Mouse (Mus musculus) heart, postnatal 10 days (tissue): ENCODE measurements around the gene Swsap1. TPM values are rescaled to one million over a fixed set of nuclear protein-coding genes. Genes with fewer than 3 reads are reported as not detected.

Source experiments
- DNase-seq, 2 experiments: peaks; one replicate each; pipeline ENCODE4 v3.0.0; 2021
- intact Hi-C: fragments of 180-260 bp; cut with DNase I; formaldehyde crosslinking; loops from one replicate; pipeline ENCODE4 v1.15.1; 2025
- total RNA-seq, 2 experiments: library from RNA; stranded (reverse); gene quantifications; 2 replicates each; pipeline ENCODE4 v1.2.3; 2021

The Swsap1 gene
- total RNA-seq, 2 experiments from 2014 or later: 8.7 TPM

- intact Hi-C loops: no loop called here
Observed at GRCm38 (mm10) chr9:21962010-21962409, 6.5 kb downstream of the Swsap1 start.

GRCm38 (mm10) chr9:21962416-21963059, 7.0 kb downstream of the Swsap1 start:
- peak; percentile 72 to 76 for DNase-seq
- intact Hi-C loops: no loop called here

More at GRCm38 (mm10) chr9:21962010-21962409, 6.5 kb downstream of the Swsap1 start:
- peak in 1 of 2 experiments; percentile 30 for DNase-seq

- intact Hi-C loops: no loop called here
- DNase-seq: peak; percentile 68 to 72
Observed at GRCm38 (mm10) chr9:21963417-21963816, 7.9 kb downstream of the Swsap1 start, which contains the start of gene Epor. Gene Epor (minus strand): TSS chr9:21963506.

GRCm38 (mm10) chr9:21968883-21969282, 13.3 kb downstream of the Swsap1 start:
- DNase-seq: no peak
- intact Hi-C loops: no loop called here

- DNase-seq: no peak
- intact Hi-C loops: no loop called here
Observed at GRCm38 (mm10) chr9:21969304-21969703, 13.7 kb downstream of the Swsap1 start.

- no peak for DNase-seq
- intact Hi-C loops: loop anchor here (5.0 kb wide), 2 partner anchors 76 to 181 kb away; partner anchors contain the start of genes Elavl3 and Pigyl
Observed at GRCm38 (mm10) chr9:21976626-21977175, 21.1 kb downstream of the Swsap1 start.

GRCm38 (mm10) chr9:21977331-21977730, 21.8 kb downstream of the Swsap1 start:
- no peak for DNase-seq
- intact Hi-C loops: loop anchor here (5.0 kb wide), 2 partner anchors 75 to 180 kb away; partner anchors contain the start of genes Elavl3 and Pigyl

GRCm38 (mm10) chr9:21977972-21978371, 22.4 kb downstream of the Swsap1 start:
- DNase-seq: peak in 1 of 2 experiments; percentile 42
- intact Hi-C loops: loop anchor here (5.0 kb wide), 2 partner anchors 74 to 179 kb away; partner anchors contain the start of genes Elavl3 and Pigyl

- intact Hi-C loops: loop anchor here (5.0 kb wide), 2 partner anchors 74 to 179 kb away; partner anchors contain the start of genes Elavl3 and Pigyl
- DNase-seq: no peak
Observed at GRCm38 (mm10) chr9:21978398-21979128, 23.0 kb downstream of the Swsap1 start.

- DNase-seq: no peak
- intact Hi-C loops: no loop called here
Observed at GRCm38 (mm10) chr9:21983911-21984310, 28.4 kb downstream of the Swsap1 start.

GRCm38 (mm10) chr9:21987592-21988342, 32.2 kb downstream of the Swsap1 start:
- intact Hi-C loops: no loop called here
- DNase-seq: no peak

- no peak for DNase-seq
Observed at GRCm38 (mm10) chr9:21988421-21989101, 33.0 kb downstream of the Swsap1 start.

GRCm38 (mm10) chr9:21989230-21990110, 33.9 kb downstream of the Swsap1 start, which contains the start of gene Rgl3:
Gene Rgl3 (minus strand): TSS chr9:21989446.
- intact Hi-C loops: no loop called here
- peak; percentile 46 to 62 for DNase-seq

More at GRCm38 (mm10) chr9:21988421-21989101, 33.0 kb downstream of the Swsap1 start:
- intact Hi-C loops: no loop called here

- intact Hi-C loops: no loop called here
- DNase-seq: no peak
Observed at GRCm38 (mm10) chr9:21992227-21992626, 36.7 kb downstream of the Swsap1 start.

GRCm38 (mm10) chr9:21996178-21996867, 40.8 kb downstream of the Swsap1 start:
- DNase-seq: no peak
- intact Hi-C loops: no loop called here

GRCm38 (mm10) chr9:22000296-22000695, 44.7 kb downstream of the Swsap1 start:
- intact Hi-C loops: no loop called here
- no peak for DNase-seq

GRCm38 (mm10) chr9:22001633-22002032, 46.1 kb downstream of the Swsap1 start:
- intact Hi-C loops: no loop called here
- DNase-seq: no peak
